Comparison of ENCODE assay signal across 18 mouse cellular contexts in genomic region chr3:84250275-84250674, GRCm38 (mm10). TPM values are rescaled to one million over a fixed set of nuclear protein-coding genes. Genes with fewer than 3 reads are reported as not detected.
DNase-seq lines count a peak whose midpoint lies in the region; ATAC-seq and TF ChIP-seq lines count a peak whose summit lies in the region.
"Had no signal": no experiment of that assay in that cellular context is flagged by ENCODE, and none has a peak within 500 bp of the region (broad histone marks: within the 10 kb centered on the region; RNA-seq: fewer than 3 reads in every experiment).

No protein-coding gene starts in this region.

- no peak overlapping the region for H3K9ac ChIP-seq in kidney, embryonic 15.5 days
- H3K9ac ChIP-seq: embryonic facial prominence, embryonic 12.5 days; forebrain, embryonic 15.5 days; heart, embryonic 13.5 days; hindbrain, embryonic 12.5 days had no signal

- H3K4me1 ChIP-seq in kidney, adult 2 months (ENCODE audit: control insufficient read depth, insufficient read depth, low read length), result peaks cover 20% of the 10 kb centered on the region
- H3K4me1 ChIP-seq in kidney, embryonic 15.5 days, result peaks cover 57% of the 10 kb centered on the region

- intact Hi-C loops in left cerebral cortex, postnatal 10 days (cut with DNase I), result no loop called here

- H3K9me3 ChIP-seq in kidney, embryonic 15.5 days (replicated peaks), result no peaks in the 10 kb centered on the region
- H3K9me3 ChIP-seq: embryonic facial prominence, embryonic 12.5 days; forebrain, embryonic 15.5 days; heart, embryonic 13.5 days; hindbrain, embryonic 12.5 days had no signal

- 50% methylated on average over 7 of the region's 7 CpGs for WGBS in kidney, adult 2 months
- 19% methylated on average over 7 of the region's 7 CpGs for WGBS in kidney, embryonic 15.5 days

- 0 out of 2 replicates have a peak overlapping the region, but pooled peaks have one; percentile 59 for H3K27ac ChIP-seq in layer of hippocampus, adult 2 months
- no peak overlapping the region for H3K27ac ChIP-seq in kidney, adult 2 months (ENCODE audit: insufficient read depth, low read depth, low read length)
- H3K27ac ChIP-seq in kidney, embryonic 15.5 days, result 0 out of 2 replicates have a peak overlapping the region, but pooled peaks have one; percentile 19
- H3K27ac ChIP-seq: embryonic facial prominence, embryonic 12.5 days; forebrain, embryonic 15.5 days; heart, embryonic 13.5 days; hindbrain, embryonic 12.5 days had no signal

- no peak for TF ChIP-seq CTCF in layer of hippocampus, adult 2 months (conservative IDR thresholded peaks at IDR 0.05)
- TF ChIP-seq CTCF in kidney, adult 2 months (conservative IDR thresholded peaks at IDR 0.05; ENCODE audit: insufficient read depth, insufficient read length, low read depth, low read length), result no peak

- no peak overlapping the region for H3K4me3 ChIP-seq in layer of hippocampus, adult 2 months
- no peak overlapping the region for H3K4me3 ChIP-seq in kidney, adult 2 months (ENCODE audit: insufficient read depth, low read depth, low read length)
- H3K4me3 ChIP-seq in kidney, embryonic 15.5 days (replicated peaks), result no peak overlapping the region
- H3K4me3 ChIP-seq: embryonic facial prominence, embryonic 12.5 days; forebrain, embryonic 15.5 days; heart, embryonic 13.5 days; hindbrain, embryonic 12.5 days had no signal

- TF ChIP-seq POLR2A in kidney, adult 2 months (IDR thresholded peaks at IDR 0.05; ENCODE audit: low read depth, low read length), result no peak

- H3K4me2 ChIP-seq in kidney, embryonic 15.5 days, result 0 out of 2 replicates have a peak overlapping the region, but pooled peaks have one; percentile 13
- H3K4me2 ChIP-seq: embryonic facial prominence, embryonic 12.5 days; forebrain, embryonic 15.5 days; heart, embryonic 13.5 days; hindbrain, embryonic 12.5 days had no signal

- DNase-seq in layer of hippocampus, adult 2 months (ENCODE audit: low spot score in 2 of 2), result no peak
- no peak for DNase-seq in layer of hippocampus, postnatal 14 days (ENCODE audit: low spot score in 2 of 2)
- peak; percentile 73 for DNase-seq in kidney, adult 2 months
- peak; percentile 35 for DNase-seq in kidney, postnatal 14 days
- DNase-seq in left cerebral cortex, postnatal 10 days (ENCODE audit: extremely low spot score in 1 of 2, low spot score in 2 of 2), result no peak
- DNase-seq in urinary bladder, postnatal 4 days (ENCODE audit: low spot score in 2 of 2), result no peak
- DNase-seq: adrenal gland, postnatal 14 days; cerebellum, adult 18-20 months; cerebellum, postnatal 14 days; gastrocnemius, postnatal 36 days; heart, adult 11 months; heart, postnatal 36 days had no signal

- H3K36me3 ChIP-seq in kidney, adult 2 months (ENCODE audit: control insufficient read depth, insufficient read depth, low read length), result no peaks in the 10 kb centered on the region
- no peaks in the 10 kb centered on the region for H3K36me3 ChIP-seq in kidney, embryonic 15.5 days
- H3K36me3 ChIP-seq: embryonic facial prominence, embryonic 12.5 days; heart, embryonic 13.5 days; hindbrain, embryonic 12.5 days had no signal

- peak; percentile 78 for ATAC-seq in kidney, embryonic 15.5 days (replicated peaks; ENCODE audit: low FRiP score)
- ATAC-seq: activated CD4-positive, CD25-positive, alpha-beta regulatory T cell, adult 4 months; forebrain, embryonic 15.5 days had no signal

- H3K27me3 ChIP-seq in kidney, adult 2 months (replicated peaks; ENCODE audit: control insufficient read depth, insufficient read depth, low read length), result no peaks in the 10 kb centered on the region
- H3K27me3 ChIP-seq in kidney, embryonic 15.5 days, result no peaks in the 10 kb centered on the region
- H3K27me3 ChIP-seq: embryonic facial prominence, embryonic 12.5 days; forebrain, embryonic 15.5 days; hindbrain, embryonic 12.5 days had no signal

RNA-seq across cellular contexts. Expression of gene Trim2, which starts 56.4 kb away (rescaled TPM):
- 100 to 1,000 TPM; 409 to 447 TPM for total RNA-seq in layer of hippocampus, adult 2 months (2021)
- total RNA-seq in layer of hippocampus, postnatal 14 days (2021), result 100 to 1,000 TPM; 329 to 334 TPM
- 44.5 and 49.2 TPM in 2 replicates for polyA plus RNA-seq in kidney, adult 2 months (2012; rRNA removed)
- polyA plus RNA-seq in kidney, embryonic 15.5 days (2015; fragmentation: Nextera tagmentation; extraction: Ambion mirVana), result 27.5 and 27.8 TPM in 2 replicates
- 100 to 1,000 TPM; 186 to 212 TPM for total RNA-seq in left cerebral cortex, postnatal 10 days (2021)

Comparison
In these comparisons a context has a peak if more than half of its experiments do, and no peak if none do; other contexts are left out.
1. DNase-seq: peak in kidney, adult 2 months (single experiment) and kidney, postnatal 14 days (single experiment); none in layer of hippocampus, adult 2 months (0 of 2), layer of hippocampus, postnatal 14 days (0 of 2), left cerebral cortex, postnatal 10 days (0 of 2) and urinary bladder, postnatal 4 days (0 of 2).